In the genomic region with DNA sequence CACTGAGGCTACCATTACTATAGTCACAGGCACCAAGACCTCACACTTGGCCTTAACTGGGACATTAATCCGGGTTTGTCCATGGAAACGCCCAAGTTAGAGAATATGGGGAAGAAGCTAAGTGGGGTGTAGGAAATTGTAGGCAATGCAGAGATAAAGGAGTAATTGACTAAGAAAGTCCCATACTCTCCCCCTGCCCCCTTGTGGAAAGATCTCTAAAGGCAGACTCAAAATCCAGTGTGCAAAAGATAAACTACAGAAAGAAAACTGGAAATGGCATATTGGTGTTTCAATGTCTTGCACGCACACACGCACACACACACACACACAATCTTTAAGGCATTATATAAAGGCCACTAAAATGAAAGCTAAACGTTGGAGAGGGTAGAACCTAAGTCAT, we compare ENCODE assay signal across 19 mouse cellular contexts. TPM values are rescaled to one million over a fixed set of nuclear protein-coding genes. Genes with fewer than 3 reads are reported as not detected.
DNase-seq lines count a peak whose midpoint lies in the region; ATAC-seq and TF ChIP-seq lines count a peak whose summit lies in the region.
"Had no signal": no experiment of that assay in that cellular context is flagged by ENCODE, and none has a peak within 500 bp of the region (broad histone marks: within the 10 kb centered on the region; RNA-seq: fewer than 3 reads in every experiment).

No protein-coding gene starts in this region.

- ATAC-seq in liver, embryonic 14.5 days (ENCODE audit: insufficient read depth), result no peak
- ATAC-seq: inflammation-experienced regulatory T-cells, adult 6 months; midbrain, embryonic 13.5 days had no signal

- H3K36me3 ChIP-seq in liver, embryonic 14.5 days (replicated peaks; ENCODE audit: control insufficient read depth, insufficient read depth, low read depth), result no peaks in the 10 kb centered on the region
- H3K36me3 ChIP-seq: embryonic facial prominence, embryonic 13.5 days; heart, embryonic 10.5 days; midbrain, embryonic 13.5 days; stomach, embryonic 15.5 days had no signal

- TF ChIP-seq CTCF in gastrocnemius, adult 2 months (IDR thresholded peaks at IDR 0.05), result peak; percentile 40
- TF ChIP-seq CTCF in liver, embryonic 14.5 days (IDR thresholded peaks at IDR 0.05; ENCODE audit: low read depth), result peak; percentile 46; the same call in 1 of the 2 replicates

- peaks cover 42 to 54% of the 10 kb centered on the region in 2 experiments for H3K4me1 ChIP-seq in liver, embryonic 14.5 days (replicated peaks; ENCODE audit: control insufficient read depth in 2 of 2, insufficient read depth in 2 of 2, low read length in 1 of 2)
- H3K4me1 ChIP-seq: embryonic facial prominence, embryonic 13.5 days; midbrain, embryonic 13.5 days; stomach, embryonic 15.5 days had no signal

- H3K4me3 ChIP-seq in gastrocnemius, adult 2 months, result no peak overlapping the region
- H3K4me3 ChIP-seq in liver, embryonic 14.5 days (ENCODE audit: insufficient read depth in 1 of 2, low read depth in 2 of 2, low read length in 2 of 2), result no peak overlapping the region
- H3K4me3 ChIP-seq: embryonic facial prominence, embryonic 13.5 days; heart, embryonic 10.5 days; midbrain, embryonic 13.5 days; stomach, embryonic 15.5 days had no signal

- H3K9me3 ChIP-seq in liver, embryonic 14.5 days (ENCODE audit: control insufficient read depth, low read length), result no peaks in the 10 kb centered on the region
- H3K9me3 ChIP-seq: embryonic facial prominence, embryonic 13.5 days; heart, embryonic 10.5 days; midbrain, embryonic 13.5 days; stomach, embryonic 15.5 days had no signal

- no peak overlapping the region for H3K9ac ChIP-seq in liver, embryonic 14.5 days (replicated peaks)
- H3K9ac ChIP-seq: embryonic facial prominence, embryonic 13.5 days; midbrain, embryonic 13.5 days; stomach, embryonic 15.5 days had no signal

- H3K27me3 ChIP-seq in liver, embryonic 14.5 days (ENCODE audit: control insufficient read depth, insufficient read depth, low read length), result no peaks in the 10 kb centered on the region
- H3K27me3 ChIP-seq: embryonic facial prominence, embryonic 13.5 days; midbrain, embryonic 13.5 days; stomach, embryonic 15.5 days had no signal

- TF ChIP-seq EP300 in liver, embryonic 14.5 days (IDR thresholded peaks at IDR 0.05; ENCODE audit: low read depth), result no peak

- no peak overlapping the region for H3K4me2 ChIP-seq in liver, embryonic 14.5 days (ENCODE audit: low read depth)
- H3K4me2 ChIP-seq: embryonic facial prominence, embryonic 13.5 days; midbrain, embryonic 13.5 days; stomach, embryonic 15.5 days had no signal

- H3K27ac ChIP-seq in gastrocnemius, adult 2 months, result no peak overlapping the region
- no peak overlapping the region for H3K27ac ChIP-seq in liver, embryonic 14.5 days
- H3K27ac ChIP-seq: embryonic facial prominence, embryonic 13.5 days; heart, embryonic 10.5 days; midbrain, embryonic 13.5 days; stomach, embryonic 15.5 days had no signal

- intact Hi-C loops in gastrocnemius, adult 2 months (cut with DNase I), result no loop called here
- intact Hi-C loops in gastrocnemius, postnatal 36 days (cut with DNase I), result no loop called here
- intact Hi-C loops in left cerebral cortex, postnatal 14 days (cut with DNase I), result no loop called here
- intact Hi-C loops in left cerebral cortex, postnatal 25 days (cut with DNase I), result no loop called here

- 60% methylated on average over 5 of the region's 5 CpGs for WGBS in liver, embryonic 14.5 days (ENCODE audit: insufficient replicate concordance)

- no peak for DNase-seq in gastrocnemius, adult 2 months
- DNase-seq in gastrocnemius, postnatal 36 days, result no peak
- DNase-seq in left cerebral cortex, postnatal 14 days (ENCODE audit: low spot score in 2 of 2), result peak; percentile 25 to 35
- no peak for DNase-seq in left cerebral cortex, postnatal 25 days (ENCODE audit: low spot score in 2 of 2)
- DNase-seq in 3T3-L1 (ENCODE audit: low read depth, low spot score), result peak; percentile 1
- DNase-seq in liver, embryonic 14.5 days (ENCODE audit: low read depth in 3 of 3, low spot score in 3 of 3), result no peak
- DNase-seq in MN1 (ENCODE audit: low spot score), result no peak
- DNase-seq in layer of hippocampus, postnatal 10 days (ENCODE audit: low spot score in 2 of 2), result no peak
- DNase-seq: adrenal gland, postnatal 25 days; heart, postnatal 36 days; thymus, postnatal 4 days had no signal

RNA-seq across cellular contexts. Expression of gene Fam205c, which starts 3.3 kb away (rescaled TPM):
- total RNA-seq in gastrocnemius, adult 2 months (2021), result under 1 TPM; 0.38 to 0.89 TPM
- under 1 TPM; 0.37 to 0.41 TPM for total RNA-seq in gastrocnemius, postnatal 36 days (2021)
- 1 to 10 TPM; 1.9 to 2.4 TPM for total RNA-seq in left cerebral cortex, postnatal 14 days (2021)
- total RNA-seq in left cerebral cortex, postnatal 25 days (2021), result 1 to 10 TPM; 2.0 to 2.4 TPM
- 0.06 and 0.07 TPM in 2 replicates for polyA plus RNA-seq in liver, embryonic 14.5 days (2012; rRNA removed)
- polyA plus RNA-seq in liver, embryonic 14.5 days (2014; fragmentation: Nextera tagmentation; extraction: Ambion mirVana), result 0.15 and 0.30 TPM in 2 replicates
- under 1 TPM in 1 of 2 experiments, not detected in 1; 0.38 TPM for total RNA-seq in layer of hippocampus, postnatal 10 days (2021)
- total RNA-seq: adrenal gland, postnatal 25 days; liver, adult 2 months had no signal
- polyA plus RNA-seq: inflammation-experienced regulatory T-cells, adult 6 months; liver, adult 2 months; small intestine, adult 2 months had no signal

RNA-seq across cellular contexts. Expression of gene Gm12394, which starts 14.2 kb away (rescaled TPM):
- not detected for total RNA-seq in gastrocnemius, adult 2 months (2021)
- not detected for total RNA-seq in gastrocnemius, postnatal 36 days (2021)
- total RNA-seq in left cerebral cortex, postnatal 14 days (2021), result 1 to 10 TPM; 2.3 to 2.7 TPM
- 1 to 10 TPM; 1.9 to 2.3 TPM for total RNA-seq in left cerebral cortex, postnatal 25 days (2021)
- polyA plus RNA-seq in liver, embryonic 14.5 days (2012; rRNA removed), result 0.01 TPM in 1 of 2 replicates, not detected in the other
- 0.05 TPM in 1 of 2 replicates, not detected in the other for polyA plus RNA-seq in liver, embryonic 14.5 days (2014; fragmentation: Nextera tagmentation; extraction: Ambion mirVana)
- 1 to 10 TPM in 1 of 2 experiments, under 1 TPM in 1; 0.91 to 1.4 TPM for total RNA-seq in layer of hippocampus, postnatal 10 days (2021)
- total RNA-seq: gastrocnemius, adult 8-10 months; heart, postnatal 36 days; liver, adult 2 months had no signal
- polyA plus RNA-seq: inflammation-experienced regulatory T-cells, adult 6 months; liver, adult 2 months; small intestine, adult 2 months; stomach, embryonic 15.5 days had no signal

RNA-seq across cellular contexts. Expression of gene Fam205a1, which starts 17.1 kb away (rescaled TPM):
- total RNA-seq in gastrocnemius, adult 2 months (2021), result not detected
- total RNA-seq in gastrocnemius, postnatal 36 days (2021), result not detected
- total RNA-seq in left cerebral cortex, postnatal 14 days (2021), result under 1 TPM; 0.18 to 0.27 TPM
- total RNA-seq in left cerebral cortex, postnatal 25 days (2021), result under 1 TPM in 1 of 2 experiments, not detected in 1; 0.37 TPM
- polyA plus RNA-seq in liver, embryonic 14.5 days (2012; rRNA removed), result 0.21 and 0.22 TPM in 2 replicates
- 0.04 and 0.28 TPM in 2 replicates for polyA plus RNA-seq in liver, embryonic 14.5 days (2014; fragmentation: Nextera tagmentation; extraction: Ambion mirVana)
- under 1 TPM in 1 of 2 experiments, not detected in 1; 0.22 TPM for total RNA-seq in layer of hippocampus, postnatal 10 days (2021)
- total RNA-seq: adrenal gland, postnatal 25 days; gastrocnemius, adult 8-10 months; liver, adult 2 months had no signal
- polyA plus RNA-seq: embryonic facial prominence, embryonic 13.5 days; inflammation-experienced regulatory T-cells, adult 6 months; liver, adult 2 months; midbrain, embryonic 13.5 days; small intestine, adult 2 months; stomach, embryonic 15.5 days had no signal

RNA-seq across cellular contexts. Expression of gene Phf24, which starts 45.7 kb away (rescaled TPM):
- 1 to 10 TPM in 1 of 2 experiments, under 1 TPM in 1; 0.41 to 1.3 TPM for total RNA-seq in gastrocnemius, adult 2 months (2021)
- total RNA-seq in gastrocnemius, postnatal 36 days (2021), result under 1 TPM; 0.15 to 0.97 TPM
- 100 to 1,000 TPM; 328 to 359 TPM for total RNA-seq in left cerebral cortex, postnatal 14 days (2021)
- total RNA-seq in left cerebral cortex, postnatal 25 days (2021), result 100 to 1,000 TPM; 337 to 354 TPM
- 0.12 and 0.16 TPM in 2 replicates for polyA plus RNA-seq in liver, embryonic 14.5 days (2012; rRNA removed)
- 0.08 and 0.14 TPM in 2 replicates for polyA plus RNA-seq in liver, embryonic 14.5 days (2014; fragmentation: Nextera tagmentation; extraction: Ambion mirVana)
- total RNA-seq in layer of hippocampus, postnatal 10 days (2021), result 100 to 1,000 TPM; 129 to 142 TPM
- polyA plus RNA-seq: inflammation-experienced regulatory T-cells, adult 6 months had no signal

Comparison
In these comparisons a context has a peak if more than half of its experiments do, and no peak if none do; other contexts are left out.
1. DNase-seq: peak in left cerebral cortex, postnatal 14 days (2 of 2) and 3T3-L1 (single experiment); none in gastrocnemius, adult 2 months (single experiment), gastrocnemius, postnatal 36 days (0 of 2), left cerebral cortex, postnatal 25 days (0 of 2), liver, embryonic 14.5 days (0 of 3), MN1 (single experiment) and layer of hippocampus, postnatal 10 days (0 of 2).